Mouse (Mus musculus) forebrain, postnatal 0 days (tissue): ENCODE measurements around the gene Zdhhc14. TPM values are rescaled to one million over a fixed set of nuclear protein-coding genes. Genes with fewer than 3 reads are reported as not detected.

ENCODE experiments used
- ATAC-seq: fragments of 200-750 bp; cut with Nextera tagmentation; 2 replicates; pipeline ENCODE4 v1.8.0; 2017; ENCODE audit warnings: mild to moderate bottlenecking, moderate library complexity
- DNase-seq: peaks from one replicate; pipeline ENCODE4 v3.0.0-alpha.2; 2015
- H3K27ac ChIP-seq: fragments of 300-500 bp; sonication (generic); 2 replicates; pipeline ENCODE4 v1.5.1; 2014; ENCODE audit warnings: low read depth, mild to moderate bottlenecking, antibody characterized with exemption, low read length, moderate library complexity, mixed read lengths
- H3K27me3 ChIP-seq: fragments of 300-500 bp; sonication (generic); 2 replicates; pipeline ENCODE4 v1.6.1; 2014; ENCODE audit warnings: mild to moderate bottlenecking, low read length, mixed read lengths; ENCODE audit not compliant: insufficient read depth
- H3K36me3 ChIP-seq: fragments of 300-500 bp; sonication (generic); 2 replicates; pipeline ENCODE4 v1.6.1; 2014; ENCODE audit warnings: mild to moderate bottlenecking, moderate library complexity; ENCODE audit not compliant: insufficient read depth
- H3K4me1 ChIP-seq: fragments of 300-500 bp; sonication (generic); 2 replicates; pipeline ENCODE4 v1.6.1; 2014; ENCODE audit warnings: antibody characterized with exemption; ENCODE audit not compliant: insufficient read depth
- H3K4me2 ChIP-seq: fragments of 300-500 bp; sonication (generic); 2 replicates; pipeline ENCODE4 v1.6.1; 2014; ENCODE audit warnings: low read depth, mild to moderate bottlenecking, moderate library complexity
- H3K4me3 ChIP-seq: fragments of 300-500 bp; sonication (generic); 2 replicates; pipeline ENCODE4 v1.5.1; 2014; ENCODE audit warnings: low read depth, low read length, mixed read lengths
- H3K9ac ChIP-seq: fragments of 300-500 bp; sonication (generic); 2 replicates; pipeline ENCODE4 v1.6.1; 2014; ENCODE audit warnings: mild to moderate bottlenecking
- H3K9me3 ChIP-seq: fragments of 300-500 bp; sonication (generic); 2 replicates; pipeline ENCODE4 v1.6.1; 2016; ENCODE audit warnings: low read length
- CTCF ChIP-seq: sonication (generic); IDR thresholded peaks from 2 replicates; pipeline ENCODE4 v1.5.1; 2016; ENCODE audit warnings: antibody characterized with exemption, control low read depth, low read depth
- WGBS: fragments of 180-500 bp; shearing (Covaris S2); extraction: QIAGEN DNeasy Blood & Tissue Kit; methylation state at CpG from one replicate; pipeline ENCODE4 v1.1.7; 2014; 5-methylcytosine and 5-hydroxymethylcytosine counted together
- polyA plus RNA-seq: library from polyadenylated mRNA; unstranded; fragments of >200 nt; fragmentation: Nextera tagmentation; extraction: Ambion mirVana; gene quantifications from 2 replicates; pipeline ENCODE4 v1.2.1, GENCODE M21; 2015
- total RNA-seq: library from RNA; depleted of rRNA; stranded (reverse); fragments of >200 nt; gene quantifications from 2 replicates; pipeline ENCODE4 v1.2.3, GENCODE M21; 2014

Zdhhc14 gene
- total and polyA plus RNA-seq, 2 experiments from 2014 or later, result 9.9 to 16.7 TPM

GRCm38 (mm10) chr17:5519910-5520592 is 27.7 kb downstream of the Zdhhc14 start:
- 90% methylated on average over 13 of the region's 13 CpGs for WGBS
- Histone ChIP-seq H3K36me3 (no peaks in the 10 kb centered on the region), H3K9ac (no peak overlapping the region), H3K4me3 (no peak overlapping the region), H3K27ac (no peak overlapping the region), H3K9me3 (no peaks in the 10 kb centered on the region), H3K27me3 (no peaks in the 10 kb centered on the region), H3K4me1 (no peaks in the 10 kb centered on the region), H3K4me2 (no peak overlapping the region)
- DNase-seq (no peak), ATAC-seq (no peak)
- TF ChIP-seq CTCF, result no peak

GRCm38 (mm10) chr17:5521532-5521931 is 29.2 kb downstream of the Zdhhc14 start:
- H3K9ac ChIP-seq, result no peak overlapping the region

GRCm38 (mm10) chr17:5529552-5529951 is 37.2 kb downstream of the Zdhhc14 start:
- no peak overlapping the region for H3K4me3 ChIP-seq
- DNase-seq (peak; percentile 5), ATAC-seq (no peak)
- WGBS, result 76% methylated on average over 6 of the region's 6 CpGs
- H3K27me3 ChIP-seq, result no peaks in the 10 kb centered on the region
- no peak overlapping the region for H3K4me2 ChIP-seq
- TF ChIP-seq CTCF, result no peak
- H3K27ac ChIP-seq, result no peak overlapping the region
- no peaks in the 10 kb centered on the region for H3K9me3 ChIP-seq
- H3K9ac ChIP-seq, result no peak overlapping the region
- H3K4me1 ChIP-seq, result no peaks in the 10 kb centered on the region; the same call in 1 of the 2 replicates
- no peaks in the 10 kb centered on the region for H3K36me3 ChIP-seq

More at GRCm38 (mm10) chr17:5521532-5521931, 29.2 kb downstream of the Zdhhc14 start:
- WGBS, result 90% methylated on average over 1 of the region's 1 CpGs
- H3K27ac ChIP-seq, result no peak overlapping the region
- H3K36me3 ChIP-seq, result no peaks in the 10 kb centered on the region
- TF ChIP-seq CTCF, result no peak
- DNase-seq, result no peak
- H3K27me3 ChIP-seq, result no peaks in the 10 kb centered on the region
- no peak overlapping the region for H3K4me2 ChIP-seq
- H3K9me3 ChIP-seq, result no peaks in the 10 kb centered on the region
- no peak for ATAC-seq
- no peaks in the 10 kb centered on the region for H3K4me1 ChIP-seq
- H3K4me3 ChIP-seq, result no peak overlapping the region

GRCm38 (mm10) chr17:5532816-5533215 is 40.5 kb downstream of the Zdhhc14 start:
- H3K27ac ChIP-seq, result no peak overlapping the region
- no peaks in the 10 kb centered on the region for H3K36me3 ChIP-seq
- H3K9me3 ChIP-seq, result no peaks in the 10 kb centered on the region
- WGBS, result 21% methylated on average over 5 of the region's 5 CpGs
- H3K4me3 ChIP-seq, result no peak overlapping the region
- peaks cover 7% of the 10 kb centered on the region; the same call in 1 of the 2 replicates for H3K4me1 ChIP-seq
- ATAC-seq, result no peak
- DNase-seq, result no peak
- no peak overlapping the region for H3K4me2 ChIP-seq
- H3K9ac ChIP-seq, result no peak overlapping the region
- no peaks in the 10 kb centered on the region for H3K27me3 ChIP-seq
- no peak for TF ChIP-seq CTCF

- H3K27me3 ChIP-seq, result no peaks in the 10 kb centered on the region
- TF ChIP-seq CTCF, result peak; percentile 58
- DNase-seq (no peak), ATAC-seq (no peak)
- H3K36me3 ChIP-seq, result no peaks in the 10 kb centered on the region
- peaks cover 7% of the 10 kb centered on the region; the same call in 1 of the 2 replicates for H3K4me1 ChIP-seq
- WGBS, result 39% methylated on average over 2 of the region's 4 CpGs
- no peak overlapping the region for H3K27ac ChIP-seq
- no peak overlapping the region for H3K9ac ChIP-seq
- H3K9me3 ChIP-seq, result no peaks in the 10 kb centered on the region
- H3K4me2 ChIP-seq, result no peak overlapping the region
- H3K4me3 ChIP-seq, result no peak overlapping the region
These were observed 43.0 kb downstream of the Zdhhc14 start for GRCm38 (mm10) chr17:5535357-5535756.

GRCm38 (mm10) chr17:5536259-5537094 is 44.1 kb downstream of the Zdhhc14 start:
- DNase-seq (no peak), ATAC-seq (peak; percentile 72)
- no peak for TF ChIP-seq CTCF
- Histone ChIP-seq H3K27me3 (no peaks in the 10 kb centered on the region), H3K4me2 (0 out of 2 replicates have a peak overlapping the region, but pooled peaks have one; percentile 4), H3K27ac (peak overlapping the region; percentile 72), H3K36me3 (no peaks in the 10 kb centered on the region), H3K9me3 (no peaks in the 10 kb centered on the region), H3K9ac (0 out of 2 replicates have a peak overlapping the region, but pooled peaks have one; percentile 31), H3K4me3 (no peak overlapping the region), H3K4me1 (0 out of 2 replicates have a peak, but pooled peaks cover 7% of the 10 kb centered on the region)
- WGBS, result 49% methylated on average over 11 of the region's 12 CpGs

GRCm38 (mm10) chr17:5537095-5537575 is 44.8 kb downstream of the Zdhhc14 start:
- peak; percentile 75 for DNase-seq
- H3K9me3 ChIP-seq, result no peaks in the 10 kb centered on the region
- H3K4me2 ChIP-seq, result 0 out of 2 replicates have a peak overlapping the region, but pooled peaks have one; percentile 4
- no peaks in the 10 kb centered on the region for H3K27me3 ChIP-seq
- peak; percentile 89 for ATAC-seq
- H3K4me3 ChIP-seq, result no peak overlapping the region
- no peaks in the 10 kb centered on the region for H3K36me3 ChIP-seq
- 42% methylated on average over 11 of the region's 11 CpGs for WGBS
- no peak for TF ChIP-seq CTCF
- peak overlapping the region; percentile 31; the same call in 1 of the 2 replicates for H3K9ac ChIP-seq
- H3K27ac ChIP-seq, result peak overlapping the region; percentile 72
- H3K4me1 ChIP-seq, result 0 out of 2 replicates have a peak, but pooled peaks cover 7% of the 10 kb centered on the region
